Mouse (Mus musculus) neutrophil, adult 83 days (primary cell): ENCODE measurements around the gene Rps19. TPM values are rescaled to one million over a fixed set of nuclear protein-coding genes. Genes with fewer than 3 reads are reported as not detected.

ENCODE experiments used
- total RNA-seq, 2 experiments: library from RNA; stranded (reverse); gene quantifications; one replicate each; pipeline ENCODE4 v1.2.4; 2023

Rps19 gene
- 100 to 1,000 TPM; 831 to 832 TPM for total RNA-seq

DNA sequence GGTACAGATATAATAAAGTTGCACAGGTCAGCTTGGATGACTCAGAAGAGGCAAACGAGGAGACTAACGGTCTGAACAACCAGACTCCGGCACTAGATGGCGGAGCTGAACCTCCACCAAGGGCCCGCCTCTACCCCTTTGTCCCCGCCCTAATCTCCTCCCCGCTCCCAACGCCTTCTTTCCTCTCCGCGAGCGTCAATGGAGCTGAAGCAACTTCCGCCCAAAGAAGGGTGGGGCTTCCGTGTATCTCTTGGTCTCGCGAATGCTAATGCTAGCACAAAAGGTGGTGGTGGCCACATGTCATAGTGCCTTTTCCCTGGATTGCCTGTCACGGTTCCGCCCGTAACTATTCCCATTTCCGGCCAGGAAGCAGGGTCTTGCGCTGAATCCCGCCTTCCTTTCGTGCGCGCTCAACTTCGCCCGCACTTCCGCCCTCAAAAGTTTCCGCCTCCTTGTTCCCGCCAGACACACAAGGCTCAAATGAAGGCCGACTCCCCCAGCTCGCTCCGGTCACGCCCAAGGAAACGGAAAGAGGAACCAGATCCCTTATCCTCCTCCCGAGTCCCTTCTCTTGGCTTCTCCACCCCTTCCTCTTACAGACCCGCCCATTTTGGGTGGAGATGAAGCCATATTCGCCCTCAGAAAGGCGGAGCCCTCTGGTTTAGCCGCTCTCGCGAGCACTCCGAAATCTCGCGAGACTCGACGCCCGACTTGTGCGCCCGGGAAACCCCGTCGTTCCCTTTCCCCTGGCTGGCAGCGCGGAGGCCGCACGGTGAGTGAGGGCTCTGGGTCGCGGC is at the start of gene Rps19:
TSS of gene Rps19 (plus strand) at position 476 of the 797 bp plus-strand sequence.

DNA sequence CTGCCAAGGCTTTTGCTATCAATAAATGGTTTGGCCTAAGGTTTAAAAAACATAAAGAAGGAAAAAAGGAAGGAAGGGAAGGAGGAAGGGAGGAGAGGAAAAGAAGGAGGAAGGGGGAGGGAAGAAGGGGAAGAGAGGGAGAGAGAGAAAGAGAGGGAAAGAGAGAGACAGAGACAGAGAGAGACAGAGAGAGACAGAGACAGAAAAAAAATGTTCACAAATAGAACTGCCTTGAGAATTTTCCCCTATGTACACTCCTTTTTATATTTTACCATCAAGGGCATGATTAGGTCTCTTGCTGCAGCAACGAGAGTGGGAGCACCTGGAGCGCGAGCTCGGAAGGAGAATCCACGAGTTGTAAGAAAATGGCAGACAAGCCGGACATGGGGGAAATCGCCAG is 22.3 kb upstream of the Rps19 start, which contains the start of gene Gm9844:
TSS of gene Gm9844 (plus strand) at position 301 of the 400 bp plus-strand sequence.

DNA sequence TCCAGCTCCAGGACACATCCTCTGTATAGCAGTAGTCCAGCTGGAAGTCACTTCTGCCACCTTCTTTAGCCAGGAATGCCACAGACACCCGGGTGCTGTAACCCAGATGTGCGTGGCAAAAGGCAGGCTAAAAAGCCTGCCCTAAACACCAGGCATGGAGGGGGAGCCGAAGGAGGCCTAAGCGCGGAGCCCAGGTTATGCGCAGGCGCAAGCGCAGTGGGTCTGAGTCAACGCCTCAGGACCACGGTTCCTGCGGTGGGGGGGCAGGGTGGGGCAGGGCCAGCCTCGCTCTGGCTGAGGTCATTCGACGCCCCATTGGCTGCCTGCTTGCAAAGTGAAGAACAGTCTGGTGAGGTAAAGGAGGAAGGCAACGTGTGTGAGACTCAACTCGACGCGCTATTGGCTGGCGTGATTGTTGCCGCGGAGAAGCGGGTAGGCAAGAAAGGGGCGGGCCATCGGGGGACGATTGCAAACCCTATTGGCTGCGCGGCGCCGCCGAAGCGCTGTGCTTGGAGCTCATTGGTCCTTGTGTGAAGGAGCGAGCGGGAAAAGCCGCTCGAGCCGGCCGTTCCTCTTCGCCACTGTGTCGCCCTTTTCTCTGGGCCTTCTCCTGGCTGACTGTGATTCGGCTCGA is 14.5 kb upstream of the Rps19 start, which contains the start of the genes Lypd4 and Dmrtc2:
TSS of gene Lypd4 (minus strand) at position 410 of the 634 bp plus-strand sequence.
TSS of gene Dmrtc2 (plus strand) at position 526 of the 634 bp plus-strand sequence.

DNA sequence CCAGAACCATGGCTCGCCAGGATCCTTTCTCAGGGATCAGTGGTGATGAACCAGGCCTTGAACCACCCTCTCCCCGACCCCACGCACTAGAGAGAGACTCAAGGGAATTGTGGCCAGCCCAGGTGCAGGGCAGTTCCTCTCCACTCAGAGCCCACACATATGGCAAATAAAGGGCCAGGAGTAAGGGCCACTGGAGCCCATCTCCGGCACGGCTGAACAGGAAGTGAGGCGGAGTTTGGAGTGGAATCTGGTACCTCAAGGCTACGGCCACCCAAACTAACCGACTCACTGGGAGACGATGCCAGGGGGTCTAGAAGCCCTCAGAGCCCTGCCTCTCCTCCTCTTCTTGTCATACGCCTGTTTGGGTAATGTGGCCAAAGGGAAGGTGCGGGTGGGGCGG is 13.1 kb downstream of the Rps19 start, which contains the start of gene Cd79a:
TSS of gene Cd79a (plus strand) at position 158 of the 400 bp plus-strand sequence.

DNA sequence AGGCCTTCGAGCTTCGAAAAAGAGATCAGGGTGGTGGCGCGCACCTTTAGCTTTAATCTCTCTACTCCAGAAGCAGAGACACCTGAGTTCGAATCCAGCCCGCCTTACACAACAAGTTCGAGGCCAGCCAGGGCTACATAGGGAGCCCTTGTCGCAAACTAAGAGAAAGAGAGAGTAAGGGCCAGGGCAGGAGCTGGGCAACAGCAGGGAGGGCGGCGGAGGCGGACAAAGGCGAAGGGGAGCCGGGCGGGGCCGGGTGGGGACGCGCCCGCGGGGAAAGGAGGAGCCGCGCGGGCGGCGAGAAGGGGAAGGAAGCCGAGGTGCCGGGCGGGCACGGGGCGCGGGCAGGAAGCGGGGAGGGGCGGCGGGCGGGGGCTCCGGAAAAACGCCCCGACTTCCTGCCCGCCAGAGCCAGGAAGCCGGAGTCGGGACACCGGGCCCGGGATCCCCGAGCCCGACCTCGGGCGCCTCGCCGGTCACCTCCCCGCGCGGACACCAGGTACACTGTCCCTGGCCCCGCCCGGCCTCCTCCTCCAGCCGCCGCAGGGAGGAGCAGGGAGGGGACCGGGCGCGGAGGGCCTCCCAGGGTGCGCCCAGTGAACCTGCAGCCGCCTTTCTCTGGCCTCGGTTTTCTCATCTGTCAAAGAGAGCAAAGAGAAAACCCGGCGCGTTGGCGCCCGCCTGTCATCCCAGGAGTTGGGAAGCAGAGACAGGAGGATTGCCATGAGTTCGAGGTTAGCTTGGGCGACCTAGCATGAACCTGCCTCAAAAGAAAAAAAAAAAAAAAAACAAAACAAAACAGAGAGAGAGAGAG is 18.7 kb downstream of the Rps19 start, which contains the start of gene Arhgef1:
TSS of gene Arhgef1 (plus strand) at position 283 of the 814 bp plus-strand sequence.

Other genes starting within 250 kb of the Rps19 start
- gene Lypd3, start 247.8 kb upstream of the Rps19 start, total RNA-seq, result not detected
- not detected for gene Tex101, start 207.7 kb upstream of the Rps19 start, total RNA-seq
- gene BC049730, start 175.1 kb upstream of the Rps19 start, total RNA-seq, result 1 to 10 TPM in 1 of 2 experiments, not detected in 1; 1.4 TPM
- 1 to 10 TPM; 7.2 to 7.3 TPM for gene Gm4763, start 157.5 kb upstream of the Rps19 start, total RNA-seq
- gene Cd177, start 124.1 kb upstream of the Rps19 start, total RNA-seq, result 1,000 to 10,000 TPM; 1,228 to 1,288 TPM
- gene Ceacam10, start 107.2 kb upstream of the Rps19 start, total RNA-seq, result 10 to 100 TPM; 68.3 to 68.8 TPM
- gene Gm9844, start 22.2 kb upstream of the Rps19 start, total RNA-seq, result not detected
- not detected for gene Lypd4, start 14.4 kb upstream of the Rps19 start, total RNA-seq
- gene Dmrtc2, start 14.3 kb upstream of the Rps19 start, total RNA-seq, result not detected
- gene Cd79a, start 13.0 kb downstream of the Rps19 start, total RNA-seq, result 1 to 10 TPM; 5.4 to 6.3 TPM
- gene Arhgef1, start 18.5 kb downstream of the Rps19 start, total RNA-seq, result 100 to 1,000 TPM; 583 to 627 TPM
- gene Gm4881, start 60.1 kb downstream of the Rps19 start, total RNA-seq, result not detected
- 100 to 1,000 TPM; 126 to 141 TPM for gene Rabac1, start 88.4 kb downstream of the Rps19 start, total RNA-seq
- 100 to 1,000 TPM; 189 to 210 TPM for gene Atp1a3, start 121.6 kb downstream of the Rps19 start, total RNA-seq
- 1 to 10 TPM; 3.0 TPM for gene Grik5, start 188.0 kb downstream of the Rps19 start, total RNA-seq
- 10 to 100 TPM; 14.5 to 15.8 TPM for gene Zfp574, start 188.2 kb downstream of the Rps19 start, total RNA-seq